In the genomic region with DNA sequence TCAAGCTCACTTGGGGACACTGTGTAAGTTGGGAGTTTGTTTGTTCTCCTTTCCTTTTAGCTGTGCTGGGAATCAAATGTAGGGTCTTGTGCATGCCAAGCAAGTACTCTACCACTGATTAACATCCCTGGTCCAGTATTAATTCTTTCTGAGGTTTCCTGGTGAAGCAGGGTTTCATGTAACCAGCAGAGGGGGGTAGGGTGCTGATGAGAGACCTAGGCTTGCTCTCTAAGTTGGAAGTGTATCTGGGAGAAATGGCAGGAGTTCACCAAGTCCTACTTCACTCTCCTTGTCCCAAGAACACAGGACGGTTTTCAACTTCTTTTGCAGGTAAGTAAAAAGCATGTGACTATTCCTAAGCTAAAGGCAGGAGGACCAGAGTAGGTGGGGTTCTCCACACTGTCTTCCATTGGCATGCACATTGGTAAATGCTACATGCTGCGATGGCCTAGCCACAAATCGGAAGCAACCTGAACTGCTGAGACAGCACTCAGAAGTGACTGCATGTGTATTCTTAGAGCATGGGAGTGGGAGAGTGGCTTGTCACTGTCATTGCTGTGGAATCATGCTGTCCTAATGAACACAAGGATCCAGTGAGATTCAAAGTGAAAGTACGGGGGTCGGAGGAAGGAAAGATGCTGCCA, we compare ENCODE assay signal across 12 mouse cellular contexts. TPM values are rescaled to one million over a fixed set of nuclear protein-coding genes. Genes with fewer than 3 reads are reported as not detected.
A peak's percentile ranks its signal among the peaks of the same experiment; 100 is the strongest.
DNase-seq lines count a peak whose midpoint lies in the region; ATAC-seq and TF ChIP-seq lines count a peak whose summit lies in the region.
"Had no signal": no experiment of that assay in that cellular context is flagged by ENCODE, and none has a peak within 500 bp of the region (broad histone marks: within the 10 kb centered on the region; RNA-seq: fewer than 3 reads in every experiment).

No protein-coding gene starts in this region.

- no peak for TF ChIP-seq EP300 in heart, adult 2 months (IDR thresholded peaks at IDR 0.05; ENCODE audit: insufficient read depth, low read depth, low read length)
- TF ChIP-seq EP300 in stomach, postnatal 0 days (optimal IDR thresholded peaks at IDR 0.05), result no peak

- intact Hi-C loops in heart, adult 2 months (cut with DNase I), result no loop called here
- intact Hi-C loops in left cerebral cortex, postnatal 4 days (cut with DNase I), result loop anchor here (5.0 kb wide), 1 partner anchor 83 kb away; no protein-coding TSS in a partner anchor

- no peak for ATAC-seq in stomach, postnatal 0 days (ENCODE audit: low FRiP score, low TSS enrichment)
- ATAC-seq: inflammation-experienced regulatory T-cells, adult 6 months had no signal

- H3K4me1 ChIP-seq in heart, adult 2 months (ENCODE audit: control insufficient read depth, insufficient read depth, low read length), result no peaks in the 10 kb centered on the region; the same call in 1 of the 2 replicates
- no peaks in the 10 kb centered on the region for H3K4me1 ChIP-seq in stomach, postnatal 0 days (replicated peaks; ENCODE audit: control insufficient read depth, insufficient read depth)
- H3K4me1 ChIP-seq: midbrain, embryonic 12.5 days; stomach, embryonic 15.5 days had no signal

- no peaks in the 10 kb centered on the region for H3K36me3 ChIP-seq in heart, adult 2 months (ENCODE audit: control insufficient read depth, insufficient read depth, low read length)
- H3K36me3 ChIP-seq in stomach, postnatal 0 days (ENCODE audit: control insufficient read depth, insufficient read depth, low read length), result no peaks in the 10 kb centered on the region
- H3K36me3 ChIP-seq: midbrain, embryonic 12.5 days; stomach, embryonic 15.5 days had no signal

- no peak overlapping the region for H3K27ac ChIP-seq in heart, adult 2 months
- H3K27ac ChIP-seq in stomach, postnatal 0 days (replicated peaks), result no peak overlapping the region
- H3K27ac ChIP-seq: midbrain, embryonic 12.5 days; stomach, embryonic 15.5 days had no signal

- no peak for DNase-seq in heart, adult 2 months
- DNase-seq in heart, adult 18-20 months, result no peak
- DNase-seq in lung, postnatal 10 days, result peak; percentile 24
- no peak for DNase-seq in lung, postnatal 14 days
- peak; percentile 78 for DNase-seq in NIH3T3 (ENCODE audit: low read depth)
- peak; percentile 39 for DNase-seq in stomach, postnatal 0 days (ENCODE audit: low spot score)
- DNase-seq in left cerebral cortex, postnatal 4 days, result no peak
- DNase-seq: right cerebral cortex, postnatal 14 days had no signal

- H3K9me3 ChIP-seq in stomach, postnatal 0 days (ENCODE audit: control insufficient read depth, low read length), result no peaks in the 10 kb centered on the region
- H3K9me3 ChIP-seq: midbrain, embryonic 12.5 days; stomach, embryonic 15.5 days had no signal

- no peak for TF ChIP-seq POLR2A in heart, adult 2 months (IDR thresholded peaks at IDR 0.05; ENCODE audit: insufficient read depth, low read depth, low read length)

- no peak overlapping the region for H3K4me3 ChIP-seq in heart, adult 2 months
- H3K4me3 ChIP-seq in stomach, postnatal 0 days (ENCODE audit: low read depth, low read length), result no peak overlapping the region
- H3K4me3 ChIP-seq: midbrain, embryonic 12.5 days; stomach, embryonic 15.5 days had no signal

- 83% methylated on average over 5 of the region's 5 CpGs for WGBS in heart, adult 2 months
- 86% methylated on average over 5 of the region's 5 CpGs for WGBS in stomach, postnatal 0 days

- H3K27me3 ChIP-seq in heart, adult 2 months (ENCODE audit: control insufficient read depth, insufficient read depth, low read length), result no peaks in the 10 kb centered on the region
- no peaks in the 10 kb centered on the region for H3K27me3 ChIP-seq in stomach, postnatal 0 days (ENCODE audit: control insufficient read depth, insufficient read depth, low read length)
- H3K27me3 ChIP-seq: midbrain, embryonic 12.5 days; stomach, embryonic 15.5 days had no signal

- no peak overlapping the region for H3K9ac ChIP-seq in heart, adult 2 months (ENCODE audit: low read depth, low read length)
- no peak overlapping the region for H3K9ac ChIP-seq in stomach, postnatal 0 days (ENCODE audit: low read length)
- H3K9ac ChIP-seq: midbrain, embryonic 12.5 days; stomach, embryonic 15.5 days had no signal

- H3K4me2 ChIP-seq in stomach, postnatal 0 days (replicated peaks; ENCODE audit: low read depth), result no peak overlapping the region
- H3K4me2 ChIP-seq: liver, embryonic 11.5 days; midbrain, embryonic 12.5 days; stomach, embryonic 15.5 days had no signal

- H3K79me2 ChIP-seq in heart, adult 2 months (replicated peaks; ENCODE audit: control insufficient read depth, insufficient read depth, low read length), result no peaks in the 10 kb centered on the region

- TF ChIP-seq CTCF in heart, adult 2 months (IDR thresholded peaks at IDR 0.05), result peak; percentile 29
- peak; percentile 78 for TF ChIP-seq CTCF in stomach, postnatal 0 days (IDR thresholded peaks at IDR 0.05; ENCODE audit: low read depth)

RNA-seq across cellular contexts. Expression of a gene that starts 53.6 kb away (rescaled TPM):
- total RNA-seq in heart, adult 2 months (2021), result not detected
- polyA plus RNA-seq in heart, adult 2 months (2012; rRNA removed), result 0.06 TPM in 1 of 2 replicates, not detected in the other
- total RNA-seq in heart, adult 18-20 months (2021), result under 1 TPM in 1 of 2 experiments, not detected in 1; 0.18 TPM
- 3.7 and 4.0 TPM in 2 replicates for polyA plus RNA-seq in stomach, postnatal 0 days (2015; fragmentation: Nextera tagmentation; extraction: Ambion mirVana)
- under 1 TPM; 0.62 to 0.95 TPM for total RNA-seq in left cerebral cortex, postnatal 4 days (2021)
- polyA plus RNA-seq: liver, embryonic 11.5 days had no signal

RNA-seq across cellular contexts. Expression of a gene that starts 55.6 kb away (rescaled TPM):
- total RNA-seq in heart, adult 2 months (2021), result 10 to 100 TPM; 17.4 to 22.3 TPM
- 10.7 and 10.9 TPM in 2 replicates for polyA plus RNA-seq in heart, adult 2 months (2012; rRNA removed)
- total RNA-seq in heart, adult 18-20 months (2021), result 10 to 100 TPM; 21.4 to 23.6 TPM
- 37.7 and 40.8 TPM in 2 replicates for polyA plus RNA-seq in stomach, postnatal 0 days (2015; fragmentation: Nextera tagmentation; extraction: Ambion mirVana)
- 1 to 10 TPM; 2.3 to 3.2 TPM for total RNA-seq in left cerebral cortex, postnatal 4 days (2021)

Comparison
In these comparisons a context has a peak if more than half of its experiments do, and no peak if none do; other contexts are left out.
1. DNase-seq: peak in lung, postnatal 10 days (single experiment), NIH3T3 (single experiment) and stomach, postnatal 0 days (single experiment); none in heart, adult 2 months (0 of 2), heart, adult 18-20 months (0 of 2), lung, postnatal 14 days (single experiment) and left cerebral cortex, postnatal 4 days (single experiment).
2. RNA of a gene that starts 55.6 kb away (total RNA-seq): 21.4 to 23.6 TPM in heart, adult 18-20 months and 17.4 to 22.3 TPM in heart, adult 2 months; 2.3 to 3.2 TPM in left cerebral cortex, postnatal 4 days; every median in the first group is over 4 times any median in the second.